Mouse (Mus musculus): ENCODE data around the gene Sult1e1. TPM values are rescaled to one million over a fixed set of nuclear protein-coding genes. Genes with fewer than 3 reads are reported as not detected.

The Sult1e1 gene
- polyA plus RNA-seq, 1 experiment, result not detected

DNA sequence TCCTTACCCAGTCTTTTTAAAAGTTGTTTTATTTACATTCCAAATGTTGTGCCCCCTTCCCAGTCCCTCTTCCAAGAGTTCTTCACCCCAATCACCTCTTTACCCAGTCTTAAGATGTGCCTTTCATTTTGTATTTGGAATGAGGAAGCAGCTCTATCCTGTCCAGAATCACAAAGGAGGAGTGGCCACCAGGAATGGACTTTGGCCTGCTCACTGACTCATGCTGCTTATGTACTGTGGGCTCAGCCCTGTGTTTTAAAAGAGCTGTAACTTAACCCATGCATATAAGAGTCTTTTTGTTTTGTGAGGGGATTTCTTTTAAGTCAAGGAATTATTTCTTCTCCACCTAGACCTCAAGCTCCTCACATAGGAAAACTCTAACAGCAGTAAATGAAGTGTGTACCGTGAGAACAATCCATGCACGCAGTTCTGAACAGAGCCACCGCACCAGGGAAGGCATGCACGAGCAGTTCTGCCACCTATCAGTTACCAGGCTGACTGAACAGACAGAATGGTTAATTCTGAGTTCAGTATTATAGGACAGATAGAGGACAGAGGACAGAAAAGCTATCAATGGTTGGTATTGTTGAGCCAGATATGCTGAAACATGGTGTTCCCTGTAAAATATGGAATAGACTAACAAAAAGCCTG lies 55.3 kb downstream of the Sult1e1 start:
- H3K4me3 ChIP-seq (replicated peaks; ENCODE audit: control insufficient read depth, low read depth, low read length), result no peak overlapping the region
- H3K27ac ChIP-seq (ENCODE audit: control insufficient read depth, insufficient read depth, low read depth, low read length, poor library complexity), result no peak overlapping the region
- H3K4me1 ChIP-seq (ENCODE audit: control insufficient read depth, insufficient read depth, low read length), result no peaks in the 10 kb centered on the region
- WGBS, result 75% methylated on average over 4 of the region's 4 CpGs
- TF ChIP-seq CTCF (IDR thresholded peaks at IDR 0.05; ENCODE audit: control insufficient read depth, insufficient read depth, low read length) (no peak), POLR2A (IDR thresholded peaks at IDR 0.05; ENCODE audit: borderline replicate concordance, control insufficient read depth, low read depth, low read length) (no peak)

DNA sequence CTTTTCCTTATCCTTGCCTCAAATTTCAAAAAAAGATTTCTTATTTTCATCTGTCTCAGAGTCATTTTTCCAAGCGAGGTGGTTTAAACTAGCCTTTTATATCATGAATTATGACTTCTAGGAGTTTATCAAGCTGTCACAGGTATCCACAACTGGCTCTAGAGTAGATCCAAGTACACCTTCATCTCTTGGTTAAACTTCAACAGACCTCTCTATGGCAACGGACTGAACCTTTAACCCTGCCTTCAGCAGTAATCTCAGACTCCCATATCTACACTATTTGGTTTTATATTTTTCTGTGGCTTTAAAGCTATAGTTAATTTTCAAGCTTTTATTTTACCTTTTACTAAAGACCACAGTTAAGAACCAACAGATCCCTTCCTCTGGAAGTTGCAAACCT lies 59.1 kb downstream of the Sult1e1 start:
- H3K4me3 ChIP-seq (replicated peaks; ENCODE audit: control insufficient read depth, low read depth, low read length), result no peak overlapping the region
- no peak overlapping the region for H3K27ac ChIP-seq (ENCODE audit: control insufficient read depth, insufficient read depth, low read depth, low read length, poor library complexity)
- H3K4me1 ChIP-seq (ENCODE audit: control insufficient read depth, insufficient read depth, low read length), result no peaks in the 10 kb centered on the region
- TF ChIP-seq POLR2A (IDR thresholded peaks at IDR 0.05; ENCODE audit: borderline replicate concordance, control insufficient read depth, low read depth, low read length) (no peak), CTCF (IDR thresholded peaks at IDR 0.05; ENCODE audit: control insufficient read depth, insufficient read depth, low read length) (no peak)
- WGBS, result 60% methylated on average over 2 of the region's 2 CpGs

Other genes with a start within 250 kb of the Sult1e1 start
- 1.00 TPM in 1 of 2 replicates, not detected in the other for gene Ugt2b38, start 167.4 kb downstream of the Sult1e1 start, polyA plus RNA-seq (2011; ENCODE audit: insufficient read depth, insufficient read length, low replicate concordance, missing spikeins)
- gene Ugt2a2, start 109.3 kb downstream of the Sult1e1 start, polyA plus RNA-seq (2011; ENCODE audit: insufficient read depth, insufficient read length, low replicate concordance, missing spikeins), result not detected in 2 replicates
- not detected in 2 replicates for gene Gm43638, start 104.8 kb downstream of the Sult1e1 start, polyA plus RNA-seq (2011; ENCODE audit: insufficient read depth, insufficient read length, low replicate concordance, missing spikeins)
- gene Ugt2a1, start 100.7 kb downstream of the Sult1e1 start, polyA plus RNA-seq (2011; ENCODE audit: insufficient read depth, insufficient read length, low replicate concordance, missing spikeins), result not detected in 2 replicates
- not detected in 2 replicates for gene Sult1b1, start 53.4 kb downstream of the Sult1e1 start, polyA plus RNA-seq (2011; ENCODE audit: insufficient read depth, insufficient read length, low replicate concordance, missing spikeins)
- gene Sult1d1, start 22.6 kb downstream of the Sult1e1 start, polyA plus RNA-seq (2011; ENCODE audit: insufficient read depth, insufficient read length, low replicate concordance, missing spikeins), result 3.1 TPM in 1 of 2 replicates, not detected in the other
- not detected in 2 replicates for gene Csn1s1, start 74.6 kb upstream of the Sult1e1 start, polyA plus RNA-seq (2011; ENCODE audit: insufficient read depth, insufficient read length, low replicate concordance, missing spikeins)
- gene Csn2, start 108.0 kb upstream of the Sult1e1 start, polyA plus RNA-seq (2011; ENCODE audit: insufficient read depth, insufficient read length, low replicate concordance, missing spikeins), result not detected in 2 replicates
- gene Csn1s2a, start 183.0 kb upstream of the Sult1e1 start, polyA plus RNA-seq (2011; ENCODE audit: insufficient read depth, insufficient read length, low replicate concordance, missing spikeins), result not detected in 2 replicates
- 0.97 TPM in 1 of 2 replicates, not detected in the other for gene Csn1s2b, start 216.5 kb upstream of the Sult1e1 start, polyA plus RNA-seq (2011; ENCODE audit: insufficient read depth, insufficient read length, low replicate concordance, missing spikeins)
- not detected in 2 replicates for gene Prr27, start 234.1 kb upstream of the Sult1e1 start, polyA plus RNA-seq (2011; ENCODE audit: insufficient read depth, insufficient read length, low replicate concordance, missing spikeins)